Mouse (Mus musculus) hindbrain, embryonic 14.5 days (tissue): ENCODE data around the gene Pxn. TPM values are rescaled to one million over a fixed set of nuclear protein-coding genes. Genes with fewer than 3 reads are reported as not detected.

ENCODE experiments used
- ATAC-seq: fragments of 200-750 bp; cut with Nextera tagmentation; 2 replicates; pipeline ENCODE4 v1.8.0; 2017; ENCODE audit warnings: moderate number of reproducible peaks, mild to moderate bottlenecking, moderate TSS enrichment, moderate library complexity; ENCODE audit not compliant: low FRiP score
- DNase-seq: peaks from one replicate; pipeline ENCODE4 v3.0.0-alpha.2; 2015; ENCODE audit warnings: low spot score
- H3K27ac ChIP-seq: fragments of 300-500 bp; sonication (generic); 2 replicates; pipeline ENCODE4 v1.5.1; 2014; ENCODE audit warnings: mild to moderate bottlenecking, moderate library complexity
- H3K27me3 ChIP-seq: fragments of 300-500 bp; sonication (generic); 2 replicates; pipeline ENCODE4 v1.6.1; 2014; ENCODE audit warnings: mild to moderate bottlenecking, low read length, mixed read lengths; ENCODE audit not compliant: control insufficient read depth, insufficient read depth
- H3K36me3 ChIP-seq: fragments of 300-500 bp; sonication (generic); replicated peaks from 2 replicates; pipeline ENCODE4 v1.6.1; 2014; ENCODE audit not compliant: control insufficient read depth, insufficient read depth
- H3K4me1 ChIP-seq: fragments of 300-500 bp; sonication (generic); replicated peaks from 2 replicates; pipeline ENCODE4 v1.6.1; 2014; ENCODE audit warnings: antibody characterized with exemption, low read length, mixed read lengths; ENCODE audit not compliant: control insufficient read depth, insufficient read depth
- H3K4me2 ChIP-seq: fragments of 300-500 bp; sonication (generic); replicated peaks from 2 replicates; pipeline ENCODE4 v1.6.1; 2014; ENCODE audit warnings: mild to moderate bottlenecking, moderate library complexity
- H3K4me3 ChIP-seq: fragments of 300-500 bp; sonication (generic); replicated peaks from 2 replicates; pipeline ENCODE4 v1.5.1; 2014; ENCODE audit warnings: mild to moderate bottlenecking, low read length
- H3K9ac ChIP-seq: fragments of 300-500 bp; sonication (generic); 2 replicates; pipeline ENCODE4 v1.6.1; 2014
- H3K9me3 ChIP-seq: fragments of 300-500 bp; sonication (generic); 2 replicates; pipeline ENCODE4 v1.6.1; 2016; ENCODE audit warnings: low read length; ENCODE audit not compliant: control insufficient read depth
- WGBS: fragments of 180-500 bp; shearing (Covaris S2); extraction: QIAGEN DNeasy Blood & Tissue Kit; methylation state at CpG from one replicate; pipeline ENCODE4 v1.1.7; 2014; 5-methylcytosine and 5-hydroxymethylcytosine counted together
- polyA plus RNA-seq: library from polyadenylated mRNA; unstranded; fragments of >200 nt; fragmentation: Nextera tagmentation; extraction: Ambion mirVana; gene quantifications from 2 replicates; pipeline ENCODE4 v1.2.1, GENCODE M21; 2014

Pxn gene
- polyA plus RNA-seq, 1 experiment from 2014 or later, result 12.2 TPM

DNA sequence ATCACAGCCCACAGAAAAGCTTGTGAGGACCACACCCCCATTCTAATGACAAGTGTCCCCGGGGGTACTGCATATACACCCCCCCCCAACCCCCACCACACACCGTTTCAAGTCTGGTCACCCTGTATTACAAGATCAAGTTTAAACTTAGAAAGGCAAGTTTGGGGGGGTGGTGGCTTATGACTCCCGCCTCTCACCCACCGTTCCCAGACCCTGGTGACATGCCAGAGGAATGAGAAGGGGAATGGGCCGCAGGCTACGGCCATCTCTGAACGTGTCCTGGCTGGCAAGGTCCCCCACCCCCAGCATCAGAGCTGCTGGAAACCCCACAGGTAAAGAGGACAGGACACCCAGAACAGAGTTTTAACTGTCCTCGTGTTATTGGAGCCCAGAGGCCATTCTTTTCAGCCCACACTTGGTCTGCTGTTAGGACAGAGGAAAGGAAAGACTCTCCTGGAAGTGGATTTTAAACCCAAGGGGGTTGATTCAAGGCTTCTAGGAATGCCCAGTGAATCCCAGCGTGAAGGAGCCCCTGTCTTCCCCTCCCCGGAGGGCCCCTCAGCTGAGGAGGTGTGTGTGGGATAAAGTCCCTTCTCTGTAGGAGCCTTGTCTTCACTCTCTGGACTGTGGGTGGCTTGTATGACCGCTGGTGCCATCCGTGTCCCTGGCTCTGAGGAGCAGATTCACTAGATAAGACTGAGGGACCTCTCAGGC lies 948 bp downstream of the Pxn start:
- H3K27me3 ChIP-seq, result no peaks in the 10 kb centered on the region
- no peak; the same call in 1 of the 2 replicates for ATAC-seq
- no peaks in the 10 kb centered on the region for H3K36me3 ChIP-seq
- no peaks in the 10 kb centered on the region for H3K9me3 ChIP-seq
- WGBS, result 30% methylated on average over 12 of the region's 12 CpGs
- peaks cover 33% of the 10 kb centered on the region for H3K4me1 ChIP-seq
- peak overlapping the region; percentile 84 for H3K9ac ChIP-seq
- peak overlapping the region; percentile 80 for H3K4me3 ChIP-seq
- H3K4me2 ChIP-seq, result peak overlapping the region; percentile 63
- no peak overlapping the region for H3K27ac ChIP-seq
- no peak for DNase-seq

- no peaks in the 10 kb centered on the region for H3K36me3 ChIP-seq
- peak overlapping the region; percentile 84 for H3K9ac ChIP-seq
- no peak for DNase-seq
- peak overlapping the region; percentile 63 for H3K4me2 ChIP-seq
- 44% methylated on average over 18 of the region's 18 CpGs for WGBS
- no peak overlapping the region for H3K27ac ChIP-seq
- no peaks in the 10 kb centered on the region for H3K9me3 ChIP-seq
- ATAC-seq, result no peak
- H3K4me1 ChIP-seq, result peaks cover 33% of the 10 kb centered on the region
- peak overlapping the region; percentile 80 for H3K4me3 ChIP-seq
- H3K27me3 ChIP-seq, result no peaks in the 10 kb centered on the region
These were observed 1.7 kb downstream of the Pxn start for GRCm38 (mm10) chr5:115507981-115508858.

DNA sequence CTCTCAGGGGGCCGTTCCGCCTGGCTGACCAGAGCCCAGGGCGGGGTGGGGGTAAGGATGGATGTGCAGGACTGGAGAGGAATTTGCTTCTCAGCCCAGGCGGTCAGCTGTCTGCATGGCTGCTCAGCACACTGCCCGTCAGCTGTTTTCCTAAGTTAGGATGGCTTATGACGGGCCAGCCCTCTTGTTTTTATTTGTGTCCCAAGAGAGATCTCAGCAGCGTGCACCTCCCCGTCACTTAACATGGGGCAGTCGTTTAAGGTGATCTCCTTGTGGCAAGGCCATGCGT lies 2.3 kb downstream of the Pxn start:
- ATAC-seq, result no peak
- Histone ChIP-seq H3K4me3 (peak overlapping the region; percentile 80), H3K27me3 (no peaks in the 10 kb centered on the region), H3K27ac (no peak overlapping the region), H3K9ac (peak overlapping the region; percentile 84), H3K9me3 (no peaks in the 10 kb centered on the region), H3K36me3 (no peaks in the 10 kb centered on the region), H3K4me1 (peaks cover 33% of the 10 kb centered on the region), H3K4me2 (peak overlapping the region; percentile 63)
- DNase-seq, result no peak
- 27% methylated on average over 10 of the region's 10 CpGs for WGBS

- no peak for ATAC-seq
- Histone ChIP-seq H3K27me3 (no peaks in the 10 kb centered on the region), H3K4me2 (peak overlapping the region; percentile 63), H3K9me3 (no peaks in the 10 kb centered on the region), H3K36me3 (no peaks in the 10 kb centered on the region), H3K9ac (peak overlapping the region; percentile 84; the same call in 1 of the 2 replicates), H3K27ac (peak overlapping the region; percentile 48; the same call in 1 of the 2 replicates), H3K4me3 (no peak overlapping the region), H3K4me1 (peaks cover 33% of the 10 kb centered on the region)
- WGBS, result 42% methylated on average over 15 of the region's 15 CpGs
- DNase-seq, result no peak
These were observed 2.9 kb downstream of the Pxn start for GRCm38 (mm10) chr5:115509321-115509761.

DNA sequence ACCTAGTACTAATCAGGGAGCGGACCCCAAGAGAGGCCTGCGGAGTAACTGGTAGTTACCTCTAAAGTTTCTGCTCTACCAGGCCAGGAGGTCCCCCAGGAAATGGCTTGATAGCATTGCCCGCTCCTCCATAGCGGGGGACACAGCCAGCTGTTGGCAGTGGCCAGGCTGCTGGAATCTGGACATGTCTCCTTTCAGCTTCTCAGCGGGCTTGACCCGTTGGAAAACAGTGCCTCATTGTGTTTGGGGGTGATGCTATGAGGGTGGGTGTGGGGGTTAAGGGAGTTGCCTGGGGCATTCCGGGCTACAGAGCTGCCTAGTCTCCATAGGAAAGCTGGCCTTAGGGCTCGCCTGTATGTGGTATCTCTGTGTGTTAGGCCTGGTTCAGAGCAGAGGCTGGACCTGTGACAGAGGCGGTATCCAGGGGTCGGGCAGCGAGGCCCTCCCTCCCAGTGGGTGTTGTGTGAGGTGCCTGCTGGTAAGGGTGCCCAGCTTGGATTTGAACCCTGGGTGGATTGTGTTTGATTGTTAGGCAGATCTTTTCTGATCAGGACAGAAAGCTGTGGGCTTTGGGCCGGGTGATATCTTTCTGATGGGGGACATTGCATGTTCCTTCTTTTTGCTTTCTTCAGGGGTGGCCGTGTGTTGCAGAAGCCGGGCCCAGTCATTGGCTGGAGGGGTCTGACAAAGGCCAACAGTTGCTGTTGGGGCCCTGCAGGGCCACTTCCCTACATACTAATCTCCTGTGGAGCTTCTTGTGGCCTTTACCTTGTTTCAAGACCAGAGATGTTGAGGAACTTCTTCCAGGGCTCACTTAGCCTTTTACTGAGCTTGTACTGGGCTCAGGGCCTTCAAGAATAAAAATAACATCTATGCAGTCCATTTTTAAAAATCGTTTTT lies 3.6 kb downstream of the Pxn start:
- Histone ChIP-seq H3K27me3 (no peaks in the 10 kb centered on the region), H3K9ac (peak overlapping the region; percentile 29; the same call in 1 of the 2 replicates), H3K4me2 (peak overlapping the region; percentile 63), H3K27ac (peak overlapping the region; percentile 48; the same call in 1 of the 2 replicates), H3K36me3 (no peaks in the 10 kb centered on the region), H3K9me3 (no peaks in the 10 kb centered on the region), H3K4me3 (no peak overlapping the region), H3K4me1 (peaks cover 38% of the 10 kb centered on the region)
- WGBS, result 60% methylated on average over 15 of the region's 15 CpGs
- DNase-seq (no peak), ATAC-seq (no peak)

- H3K36me3 ChIP-seq, result no peaks in the 10 kb centered on the region
- DNase-seq (no peak), ATAC-seq (no peak)
- WGBS, result 88% methylated on average over 7 of the region's 7 CpGs
- H3K4me1 ChIP-seq, result peaks cover 35% of the 10 kb centered on the region
- no peak overlapping the region for H3K27ac ChIP-seq
- no peaks in the 10 kb centered on the region for H3K27me3 ChIP-seq
- H3K4me3 ChIP-seq, result no peak overlapping the region
- no peak overlapping the region for H3K9ac ChIP-seq
- no peak overlapping the region for H3K4me2 ChIP-seq
- H3K9me3 ChIP-seq, result no peaks in the 10 kb centered on the region
These were observed 5.9 kb downstream of the Pxn start for GRCm38 (mm10) chr5:115512375-115512774.

DNA sequence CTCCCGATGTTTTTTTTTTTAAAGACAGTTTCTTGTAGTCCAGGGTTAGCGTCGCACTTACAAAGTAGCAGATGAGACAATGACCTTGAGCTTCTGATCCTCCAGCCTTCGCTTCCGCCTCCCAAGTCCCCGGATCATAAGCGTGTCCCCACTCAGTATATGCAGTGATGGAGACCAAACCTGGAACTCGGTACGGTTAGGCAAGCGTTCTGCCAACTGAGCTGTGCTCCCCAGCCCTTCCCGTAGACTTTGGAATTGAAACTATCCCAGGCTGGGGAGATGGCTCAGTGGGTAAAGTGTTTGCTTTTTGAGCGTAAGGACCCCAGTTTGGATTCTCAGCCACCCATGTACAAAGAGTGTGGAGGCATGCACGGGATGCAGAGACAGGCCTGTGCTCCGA lies 6.8 kb downstream of the Pxn start:
- no peak overlapping the region for H3K4me3 ChIP-seq
- 97% methylated on average over 14 of the region's 14 CpGs for WGBS
- DNase-seq, result no peak
- no peaks in the 10 kb centered on the region for H3K36me3 ChIP-seq
- no peak overlapping the region for H3K9ac ChIP-seq
- peaks cover 27% of the 10 kb centered on the region for H3K4me1 ChIP-seq
- H3K9me3 ChIP-seq, result no peaks in the 10 kb centered on the region
- ATAC-seq, result no peak
- H3K27me3 ChIP-seq, result no peaks in the 10 kb centered on the region
- H3K27ac ChIP-seq, result no peak overlapping the region
- no peak overlapping the region for H3K4me2 ChIP-seq

DNA sequence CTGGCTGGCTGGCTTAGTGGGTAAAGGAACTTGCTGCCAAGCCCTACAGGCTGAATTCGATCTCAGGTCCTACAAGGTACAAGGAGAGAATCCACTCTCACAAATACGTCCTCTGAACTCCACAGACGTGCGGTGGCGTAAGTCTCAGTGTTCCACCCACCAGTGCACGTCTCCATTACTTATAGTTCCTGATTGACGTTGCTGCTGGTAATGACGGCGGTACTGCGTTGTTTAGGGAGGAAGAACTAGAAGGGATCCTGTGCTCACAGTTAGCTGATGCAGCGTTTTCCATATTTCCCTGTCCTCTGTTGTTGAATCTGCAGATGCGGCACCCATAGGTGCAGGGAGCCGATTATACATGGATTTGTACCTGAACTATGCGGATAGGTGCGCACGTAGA lies 7.2 kb downstream of the Pxn start:
- no peak for DNase-seq
- Histone ChIP-seq H3K9ac (no peak overlapping the region), H3K27ac (no peak overlapping the region), H3K4me3 (no peak overlapping the region), H3K27me3 (no peaks in the 10 kb centered on the region), H3K9me3 (no peaks in the 10 kb centered on the region), H3K36me3 (no peaks in the 10 kb centered on the region), H3K4me2 (no peak overlapping the region), H3K4me1 (peaks cover 22% of the 10 kb centered on the region)
- no peak for ATAC-seq
- WGBS, result 94% methylated on average over 16 of the region's 16 CpGs

DNA sequence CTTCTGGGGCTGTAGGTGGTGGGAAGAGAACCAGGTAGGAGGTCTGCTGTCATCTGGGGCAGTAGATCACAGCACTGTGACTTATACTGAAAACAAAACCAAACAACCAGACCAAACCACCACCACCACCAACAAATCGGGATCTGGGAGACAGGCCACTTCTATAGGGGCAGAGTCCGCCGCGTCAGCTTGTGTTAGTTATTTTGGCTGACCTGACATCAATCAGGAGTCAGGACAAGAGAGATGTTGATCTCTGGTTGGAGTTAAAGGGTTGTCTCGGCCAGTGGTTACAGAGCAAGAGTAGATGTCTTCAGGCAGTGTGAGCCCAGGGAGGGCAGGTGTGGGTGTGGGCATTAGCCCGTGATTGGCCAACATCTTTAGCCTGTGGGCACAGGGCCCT lies 7.9 kb downstream of the Pxn start:
- H3K36me3 ChIP-seq, result no peaks in the 10 kb centered on the region
- peak overlapping the region; percentile 58; the same call in 1 of the 2 replicates for H3K27ac ChIP-seq
- H3K9ac ChIP-seq, result no peak overlapping the region
- ATAC-seq, result no peak
- no peaks in the 10 kb centered on the region for H3K27me3 ChIP-seq
- peaks cover 16% of the 10 kb centered on the region; the same call in 1 of the 2 replicates for H3K4me1 ChIP-seq
- no peak for DNase-seq
- no peaks in the 10 kb centered on the region for H3K9me3 ChIP-seq
- 89% methylated on average over 6 of the region's 6 CpGs for WGBS
- no peak overlapping the region for H3K4me2 ChIP-seq
- H3K4me3 ChIP-seq, result no peak overlapping the region
